Mouse (Mus musculus) right cerebral cortex, adult 18-20 months (tissue): ENCODE measurements around the gene Smco4.

ENCODE experiments used
- DNase-seq: peaks from one replicate; pipeline ENCODE4 v3.0.0; 2022; ENCODE audit warnings: mixed read lengths

The Smco4 gene

GRCm38 (mm10) chr9:15507431-15507875 lies 14.2 kb downstream of the Smco4 start:
- peak; percentile 41 for DNase-seq

GRCm38 (mm10) chr9:15509363-15509762 lies 16.1 kb downstream of the Smco4 start:
- peak; percentile 6 for DNase-seq

- DNase-seq: no peak
Measured at GRCm38 (mm10) chr9:15510557-15511310, 17.5 kb downstream of the Smco4 start.

- DNase-seq: no peak
Measured at GRCm38 (mm10) chr9:15512918-15513317, 19.7 kb downstream of the Smco4 start.

- DNase-seq: no peak
Measured at GRCm38 (mm10) chr9:15516007-15516406, 22.8 kb downstream of the Smco4 start.

- no peak for DNase-seq
Measured at GRCm38 (mm10) chr9:15517979-15518378, 24.7 kb downstream of the Smco4 start.

- DNase-seq: no peak
Measured at GRCm38 (mm10) chr9:15522348-15522747, 29.1 kb downstream of the Smco4 start.

GRCm38 (mm10) chr9:15522887-15523286 lies 29.7 kb downstream of the Smco4 start:
- no peak for DNase-seq

- no peak for DNase-seq
Measured at GRCm38 (mm10) chr9:15523646-15524045, 30.4 kb downstream of the Smco4 start.

- DNase-seq: no peak
Measured at GRCm38 (mm10) chr9:15525246-15525645, 32.0 kb downstream of the Smco4 start.

- DNase-seq: no peak
Measured at GRCm38 (mm10) chr9:15526539-15526938, 33.3 kb downstream of the Smco4 start.

- DNase-seq: no peak
Measured at GRCm38 (mm10) chr9:15527846-15528245, 34.6 kb downstream of the Smco4 start.

- no peak for DNase-seq
Measured at GRCm38 (mm10) chr9:15528368-15528767, 35.1 kb downstream of the Smco4 start.

GRCm38 (mm10) chr9:15529275-15529964 lies 36.2 kb downstream of the Smco4 start:
- no peak for DNase-seq

GRCm38 (mm10) chr9:15529965-15530320 lies 36.7 kb downstream of the Smco4 start:
- no peak for DNase-seq

- DNase-seq: no peak
Measured at GRCm38 (mm10) chr9:15531204-15531603, 38.0 kb downstream of the Smco4 start.

GRCm38 (mm10) chr9:15533336-15534070 lies 40.3 kb downstream of the Smco4 start:
- no peak for DNase-seq

GRCm38 (mm10) chr9:15534110-15534509 lies 40.9 kb downstream of the Smco4 start:
- DNase-seq: no peak

GRCm38 (mm10) chr9:15535418-15535817 lies 42.2 kb downstream of the Smco4 start:
- DNase-seq: no peak

- DNase-seq: no peak
Measured at GRCm38 (mm10) chr9:15536861-15537426, 43.7 kb downstream of the Smco4 start.

- no peak for DNase-seq
Measured at GRCm38 (mm10) chr9:15537455-15538048, 44.3 kb downstream of the Smco4 start.

GRCm38 (mm10) chr9:15538979-15539533 lies 45.8 kb downstream of the Smco4 start:
- DNase-seq: no peak
